Mouse (Mus musculus) lung, adult 2 months (tissue): ENCODE data around the gene Limd1.

Experiments used
- CTCF ChIP-seq: fragments of 200-500 bp; IDR thresholded peaks from 2 replicates; pipeline ENCODE4 v1.5.1; 2011; ENCODE audit warnings: mild to moderate bottlenecking, low read length, control low read depth; ENCODE audit not compliant: insufficient read depth
- POLR2A ChIP-seq: fragments of 200-500 bp; IDR thresholded peaks from 2 replicates; pipeline ENCODE4 v1.6.1; 2011; ENCODE audit warnings: low read depth, mild to moderate bottlenecking, control low read depth, low read length, borderline replicate concordance; ENCODE audit errors: extremely low read depth

GRCm38 (mm10) chr9:123448594-123448993 lies 29.9 kb upstream of the Limd1 start:
- TF ChIP-seq CTCF (no peak), POLR2A (no peak)
